Mouse (Mus musculus) retina, adult 2 months (tissue): ENCODE measurements at regions not wholly inside any gene's neighbourhood (a gene's known extent, or its start where the extent isn't known, plus 50 kb on each side); places are given as distances from the start of the nearest gene placed in this dataset.

ENCODE experiments used
- DNase-seq: peaks from one replicate; pipeline ENCODE4 v3.0.0-alpha.2; 2012; ENCODE audit warnings: low read depth, low spot score

DNA sequence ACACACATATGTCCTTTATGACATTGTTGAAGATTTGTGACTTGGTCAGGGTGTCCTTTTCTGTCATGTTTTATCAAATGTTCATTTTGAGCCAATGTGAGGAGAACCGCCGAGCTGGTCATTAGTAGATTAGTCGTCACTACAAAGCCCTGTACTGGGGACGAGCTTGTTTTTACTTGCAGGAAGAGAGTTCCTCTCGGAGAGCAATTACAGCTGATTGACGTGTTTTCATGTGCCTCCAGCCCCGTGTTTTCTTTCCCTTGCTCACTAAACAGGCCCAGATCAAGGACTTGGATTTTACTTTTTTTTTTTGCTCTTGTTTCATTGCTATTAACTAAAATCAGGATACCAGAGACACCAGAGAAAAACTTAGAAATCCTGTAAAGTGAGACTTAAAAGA lies 307.1 kb upstream of the Pkn2 start:
- no peak for DNase-seq

DNA sequence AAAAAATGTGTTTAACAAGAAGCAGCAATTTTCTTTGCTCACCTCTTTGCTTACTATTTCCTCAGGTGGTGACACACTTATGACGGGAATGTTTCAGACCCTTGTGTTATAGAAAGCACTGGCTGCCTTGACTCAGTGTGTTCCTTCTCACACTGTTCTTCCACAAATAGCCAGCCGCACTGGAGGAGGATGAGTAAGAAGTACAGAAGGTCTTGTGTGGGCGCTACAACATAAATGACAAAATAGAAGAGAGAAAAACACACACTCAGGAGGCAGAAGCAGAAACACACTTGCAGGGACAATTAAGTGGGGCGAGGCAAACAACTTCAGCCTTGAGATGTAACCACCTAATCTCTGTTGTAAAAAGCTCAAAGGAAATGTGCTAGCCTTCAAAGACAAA lies 292.2 kb upstream of the Pkn2 start:
- DNase-seq, result no peak

DNA sequence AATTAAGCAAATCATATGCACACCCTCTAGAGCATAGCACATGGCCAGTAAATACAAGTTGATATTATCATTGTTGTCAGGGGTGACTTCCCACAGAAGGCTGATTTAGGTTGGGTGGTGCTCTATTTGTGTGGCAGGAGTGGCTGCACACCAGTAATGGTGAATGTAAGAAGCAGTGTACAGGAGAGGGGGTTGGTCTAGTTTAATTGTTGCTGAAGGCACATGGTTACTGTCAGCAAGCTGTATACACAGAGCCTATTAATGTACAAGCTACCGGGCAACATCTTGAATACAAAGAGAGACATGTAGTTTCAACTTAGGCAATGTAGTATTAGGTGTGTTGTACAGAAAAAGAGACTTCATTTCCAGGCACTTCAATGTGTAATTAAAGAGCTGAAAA lies 280.6 kb upstream of the Pkn2 start:
- DNase-seq, result no peak

DNA sequence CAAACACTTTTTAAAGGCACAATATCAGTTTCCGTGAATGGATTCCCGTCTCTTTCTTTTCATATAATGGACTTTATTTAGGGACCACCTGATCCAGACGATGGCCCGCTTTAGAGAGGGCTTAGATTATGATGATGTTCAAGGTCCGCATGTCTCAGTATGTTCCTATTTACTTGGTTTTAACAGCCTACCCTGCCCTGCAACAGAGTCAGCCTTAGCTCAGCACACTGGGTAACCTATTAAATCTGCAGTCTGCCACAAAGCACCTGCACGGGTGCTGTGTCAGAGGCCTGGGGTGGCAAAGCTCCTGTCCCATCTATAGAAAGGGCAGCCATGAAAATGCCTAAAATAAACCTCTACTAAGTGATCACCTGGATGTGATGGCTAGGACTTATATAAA lies 280.2 kb upstream of the Pkn2 start:
- DNase-seq, result no peak

DNA sequence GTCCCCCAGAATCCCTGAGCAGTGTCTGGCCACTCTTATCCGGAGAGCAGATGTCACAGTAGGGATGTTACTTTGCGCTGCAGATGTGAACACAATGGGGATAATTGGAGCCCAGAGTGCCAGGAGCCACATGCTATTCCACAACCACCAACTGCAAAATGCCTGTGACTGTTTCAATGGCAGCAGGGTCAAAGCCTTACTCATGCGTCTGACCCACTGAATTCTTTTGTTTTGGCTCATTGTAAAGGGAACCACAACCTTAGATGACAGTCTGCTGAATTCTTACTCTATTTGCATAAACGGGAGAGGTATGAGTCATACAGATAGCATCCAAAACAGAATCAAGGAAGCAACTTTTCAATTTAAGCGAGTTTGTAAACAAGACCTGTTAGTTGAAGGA lies 276.8 kb upstream of the Pkn2 start:
- no peak for DNase-seq

DNA sequence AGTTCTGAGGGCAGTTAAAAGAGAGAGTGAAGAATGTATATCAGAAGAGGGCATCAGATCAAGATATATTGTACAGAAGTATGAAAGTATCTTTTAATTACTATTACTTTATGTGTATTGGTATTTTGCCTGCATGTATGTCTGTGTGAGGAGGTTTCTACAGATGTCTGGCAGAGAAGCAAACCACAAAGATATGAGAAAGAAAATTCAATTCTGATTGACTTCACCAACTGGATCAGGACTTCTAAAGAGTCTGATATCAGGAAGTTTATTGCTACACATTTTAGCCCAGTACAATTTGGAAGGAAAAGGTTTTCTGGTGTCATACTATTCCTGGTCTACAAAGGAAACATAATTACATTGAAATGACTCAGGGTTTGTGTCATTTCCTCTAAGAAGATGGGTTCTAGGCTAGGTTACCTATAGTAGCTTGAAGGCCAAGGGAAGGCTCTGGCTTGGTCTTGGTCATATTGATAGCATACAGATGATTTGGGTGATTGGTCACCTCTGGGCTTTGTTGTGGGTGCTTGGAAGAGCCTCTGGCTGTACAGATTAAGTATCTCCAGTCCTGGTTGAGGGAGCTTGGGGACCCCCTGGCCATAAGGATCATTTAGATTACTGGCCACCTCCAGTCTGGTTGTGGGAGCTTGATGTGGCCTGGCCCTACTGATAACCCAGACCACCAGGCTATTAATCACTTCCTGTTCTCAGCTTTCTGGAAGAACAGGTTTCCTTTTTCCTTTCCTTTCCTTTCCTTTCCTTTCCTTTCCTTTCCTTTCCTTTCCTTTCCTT lies 275.1 kb upstream of the Pkn2 start:
- DNase-seq, result no peak

DNA sequence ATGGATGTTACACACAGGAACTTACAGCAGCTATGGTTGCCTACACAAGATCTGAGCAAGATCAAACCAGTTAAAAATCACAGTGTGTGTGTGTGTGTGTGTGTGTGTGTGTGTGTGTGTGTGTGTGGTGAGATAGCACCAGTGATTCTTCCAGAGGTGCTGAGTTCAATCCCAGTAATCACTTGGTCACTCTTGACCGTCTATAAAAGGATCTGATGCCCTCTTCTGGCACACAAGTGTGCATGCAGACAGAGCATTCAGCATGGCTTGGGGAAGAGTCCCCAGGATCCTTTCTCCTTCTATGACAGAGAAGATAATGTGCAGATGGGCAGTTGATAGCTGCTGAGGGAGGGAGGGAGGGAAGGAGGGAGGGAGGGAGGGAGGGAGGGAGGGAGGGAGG lies 274.4 kb upstream of the Pkn2 start:
- DNase-seq, result no peak

DNA sequence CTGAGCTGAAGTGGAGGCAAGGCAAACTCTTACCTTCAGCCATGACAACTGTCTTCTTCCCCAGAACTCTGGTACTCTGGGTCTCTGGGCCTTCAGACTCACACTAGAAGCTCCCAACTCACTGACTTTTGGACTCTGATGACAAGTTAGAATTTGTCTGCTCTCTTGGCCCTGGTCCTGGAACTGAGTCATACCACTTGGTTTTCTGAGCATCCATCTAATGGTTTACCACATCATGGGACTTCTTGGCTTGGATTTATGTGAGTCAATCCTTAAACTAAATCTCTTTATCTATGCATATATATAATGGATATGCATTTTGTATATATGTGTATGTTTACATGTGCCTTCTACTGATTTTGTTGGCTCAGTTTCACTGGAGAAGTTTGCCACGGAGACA lies 273.8 kb upstream of the Pkn2 start:
- no peak for DNase-seq

DNA sequence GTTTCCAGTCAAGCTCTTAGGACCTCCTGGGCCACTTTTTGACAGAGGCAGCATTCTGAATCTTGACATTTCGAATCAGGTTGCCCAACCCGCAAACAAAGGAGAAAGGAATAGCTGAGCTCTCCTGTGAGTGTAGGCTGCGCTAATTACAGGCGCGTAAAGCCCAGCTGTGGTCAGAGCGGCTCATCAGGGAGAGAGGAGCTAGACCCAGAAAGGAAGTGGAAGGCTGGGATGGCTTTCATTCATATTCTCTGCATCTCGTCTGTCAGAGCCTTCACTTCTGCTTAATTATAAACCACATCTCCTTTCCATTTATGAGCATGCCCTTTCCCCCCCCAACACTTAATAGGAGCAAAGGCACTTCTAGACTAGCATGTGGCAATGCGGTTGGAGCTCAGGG lies 265.7 kb upstream of the Pkn2 start:
- DNase-seq, result no peak

DNA sequence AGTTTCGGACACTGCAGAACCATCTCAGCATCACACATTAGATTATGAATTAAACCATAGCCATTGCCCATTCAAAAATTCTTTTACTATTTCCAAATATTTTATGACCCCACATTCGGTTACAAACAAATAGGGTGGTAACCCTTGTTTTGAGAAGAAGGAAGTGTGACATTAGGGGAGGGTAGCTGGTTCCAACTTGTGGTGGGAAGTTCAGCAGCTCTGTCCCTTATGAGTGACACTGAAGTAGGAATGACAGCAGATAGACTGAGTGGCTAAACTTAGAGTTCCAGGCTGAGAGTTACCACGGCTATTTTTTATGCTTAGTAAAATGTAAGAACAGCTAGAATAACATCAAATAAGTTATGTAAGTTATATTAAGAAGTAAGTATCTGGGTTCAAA lies 257.1 kb upstream of the Pkn2 start:
- no peak for DNase-seq

DNA sequence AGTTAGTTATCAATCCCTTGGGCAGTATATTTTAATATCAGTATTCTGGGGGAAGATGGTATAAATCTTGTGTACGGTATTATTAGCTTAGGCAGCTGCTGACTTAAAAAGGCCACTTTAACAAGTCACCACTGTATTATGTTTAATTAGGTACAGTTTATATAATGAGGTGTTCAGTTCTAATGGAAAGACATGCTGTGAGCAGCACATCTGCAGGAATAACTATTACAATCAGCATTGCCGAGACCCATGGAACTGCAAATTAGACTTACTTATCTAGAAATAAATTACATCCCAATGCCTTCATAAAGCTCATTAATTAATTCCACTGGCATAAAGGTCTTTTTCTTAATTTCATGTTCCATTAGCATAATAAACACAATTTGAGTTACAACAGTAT lies 252.7 kb upstream of the Pkn2 start:
- no peak for DNase-seq

DNA sequence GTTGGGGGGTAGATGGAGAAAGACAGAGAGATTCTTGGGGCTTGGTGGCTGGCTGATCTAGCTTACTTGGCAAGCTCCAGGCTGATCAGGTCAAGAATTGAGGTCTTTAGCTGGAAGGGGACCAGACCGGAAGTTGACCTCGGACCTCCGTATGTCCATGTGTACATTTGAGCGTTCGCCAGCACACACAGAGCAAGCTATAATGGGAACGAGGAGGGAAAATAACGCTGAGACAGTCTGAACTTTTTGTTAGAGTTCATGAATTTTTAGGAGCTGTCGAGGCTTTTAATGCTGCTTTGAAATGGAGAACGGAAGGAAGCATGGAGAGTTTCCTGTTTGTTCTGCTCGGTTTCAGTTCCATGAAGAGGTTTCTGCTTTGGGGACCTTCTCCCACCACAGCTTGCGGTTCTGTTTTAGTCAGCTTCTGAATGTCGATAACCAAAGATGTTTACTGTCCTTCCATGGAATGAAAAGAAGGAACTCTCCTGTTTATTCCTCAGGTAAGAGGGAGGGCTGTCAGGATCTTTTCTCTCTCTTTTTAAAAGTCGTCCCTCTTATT lies 226.0 kb upstream of the Pkn2 start:
- no peak for DNase-seq

DNA sequence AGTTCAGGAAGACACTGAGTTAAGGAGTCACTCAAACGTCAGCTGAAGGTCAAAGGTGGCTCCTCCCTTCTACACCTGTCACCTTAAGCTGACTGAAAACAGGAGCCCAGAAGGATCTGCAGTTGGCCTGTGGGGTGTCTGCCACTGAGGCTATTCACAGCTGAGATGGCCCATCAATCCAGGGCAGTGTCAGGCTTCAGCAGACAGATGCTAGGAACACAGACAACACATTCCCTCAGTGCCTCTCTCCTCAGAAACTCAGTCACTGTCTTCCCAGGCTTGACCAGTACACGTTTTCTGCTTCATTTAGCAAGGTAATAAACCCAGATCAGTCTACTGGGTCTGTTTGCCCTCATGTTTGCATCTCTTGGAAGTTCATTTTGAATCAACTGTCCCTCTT lies 222.9 kb upstream of the Pkn2 start:
- no peak for DNase-seq

DNA sequence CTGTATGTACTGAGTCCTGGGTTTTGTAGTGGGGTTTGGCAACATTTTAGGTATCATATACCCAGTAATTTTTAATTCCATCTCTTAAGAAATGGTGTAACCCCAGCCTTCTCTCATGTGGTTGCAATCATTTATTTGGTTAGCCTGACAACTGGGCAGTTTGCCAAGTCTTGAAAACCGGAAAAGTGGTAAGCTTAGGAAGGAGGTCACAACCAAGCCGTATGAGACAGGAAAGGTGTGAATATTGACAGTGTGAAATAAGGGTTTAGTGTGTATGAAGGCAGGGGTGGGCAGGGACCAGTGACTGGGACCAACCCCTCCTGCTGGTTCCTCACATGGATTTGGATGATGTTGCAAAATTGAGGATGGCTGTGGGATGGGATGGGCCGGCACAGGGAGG lies 221.5 kb upstream of the Pkn2 start:
- no peak for DNase-seq

DNA sequence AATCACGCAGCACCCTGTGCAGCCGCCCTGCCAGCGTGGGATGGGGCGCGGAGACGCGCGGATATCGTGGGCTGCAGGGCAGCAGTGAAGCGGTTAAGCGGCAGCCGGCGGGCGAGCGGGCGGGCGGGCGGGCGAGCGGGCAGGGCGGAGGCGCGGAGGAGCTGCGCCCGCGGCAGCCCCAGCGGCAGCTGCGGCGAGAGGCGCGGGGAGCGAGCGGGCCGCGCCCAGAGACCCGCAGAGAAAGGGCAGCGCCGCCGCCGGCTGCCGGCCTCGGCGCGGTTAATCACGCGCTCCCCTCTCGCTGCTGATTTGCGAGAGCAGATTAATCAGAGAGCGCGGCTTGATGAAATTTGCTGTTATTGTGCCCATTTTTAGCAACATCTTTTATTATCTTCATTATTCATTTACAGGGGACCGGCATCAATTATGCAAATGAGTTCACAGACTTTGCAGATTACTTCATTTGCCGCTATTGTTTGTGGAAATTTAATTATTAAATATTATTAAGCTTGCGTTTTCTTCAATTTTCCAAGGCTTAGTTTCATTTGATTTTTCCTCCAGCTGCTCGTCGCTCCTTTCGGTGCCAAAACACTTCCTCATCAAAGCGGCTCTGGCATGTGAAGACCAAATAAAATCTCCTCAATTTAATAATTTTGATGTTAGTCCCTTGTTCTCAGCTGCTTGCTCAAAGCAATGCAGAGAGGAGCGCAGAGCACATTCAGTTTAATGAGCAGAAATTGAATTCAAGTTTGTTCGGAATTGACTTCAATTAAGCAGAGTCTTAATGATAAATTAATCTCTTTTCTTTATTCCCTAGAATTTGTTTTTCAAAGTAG lies 219.2 kb upstream of the Pkn2 start:
- DNase-seq, result no peak

DNA sequence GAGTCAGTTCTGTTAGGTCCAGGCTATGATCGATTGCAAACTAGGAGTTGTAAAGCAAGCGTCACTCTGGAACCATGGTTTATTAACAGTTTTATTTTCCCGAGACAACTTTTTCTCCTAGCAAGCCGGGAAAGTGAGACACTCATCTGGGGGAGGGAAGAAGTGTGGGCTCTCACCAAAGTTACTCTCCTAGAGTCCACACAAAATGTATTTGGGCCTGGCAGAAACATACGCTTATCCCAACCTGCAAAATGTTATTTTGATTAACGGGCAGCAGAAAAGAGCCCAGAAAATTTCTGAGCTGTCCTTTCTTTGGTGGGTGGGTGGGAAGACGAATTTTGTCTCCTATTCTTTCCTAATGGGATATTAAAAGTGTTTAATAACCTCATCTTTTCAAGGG lies 218.4 kb upstream of the Pkn2 start:
- DNase-seq, result no peak

DNA sequence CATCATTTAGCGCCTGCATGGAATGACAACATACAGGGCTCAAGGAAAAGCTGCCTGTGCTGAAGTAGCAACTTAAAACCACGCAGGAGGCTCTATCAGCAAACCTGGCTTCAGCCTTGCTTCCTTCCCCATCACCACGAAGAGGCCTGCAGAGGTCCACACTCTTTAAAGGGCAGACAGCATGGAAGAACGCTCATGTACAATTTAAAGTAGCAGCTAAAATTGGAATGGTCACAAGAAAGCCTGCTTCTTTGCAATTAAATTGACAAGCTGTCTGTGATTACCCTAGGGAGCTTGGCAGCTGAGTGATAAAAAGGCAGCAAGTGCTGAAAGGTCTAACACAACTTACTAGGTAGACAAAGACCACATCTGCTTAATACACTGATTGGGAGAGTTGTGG lies 210.4 kb upstream of the Pkn2 start:
- DNase-seq, result no peak

DNA sequence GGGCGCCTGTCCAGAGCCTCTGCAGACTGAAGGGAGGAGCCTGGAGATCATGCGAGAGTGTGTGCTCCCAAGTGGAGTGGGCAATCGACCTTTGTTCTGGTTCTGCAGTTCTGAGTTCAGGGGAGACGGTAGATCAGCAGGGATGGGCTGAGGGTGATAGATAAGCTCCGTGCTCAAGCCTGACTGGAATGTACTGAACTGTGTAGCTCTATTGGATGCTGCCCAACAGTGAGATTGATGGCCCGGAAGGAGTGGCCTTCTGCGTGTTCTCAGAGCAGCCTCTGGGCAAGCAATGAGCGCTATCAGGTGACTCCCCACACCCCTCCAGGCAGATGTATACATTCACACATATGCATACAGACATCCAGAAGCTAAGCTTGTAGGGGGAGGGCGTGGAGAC lies 209.1 kb upstream of the Pkn2 start:
- no peak for DNase-seq

DNA sequence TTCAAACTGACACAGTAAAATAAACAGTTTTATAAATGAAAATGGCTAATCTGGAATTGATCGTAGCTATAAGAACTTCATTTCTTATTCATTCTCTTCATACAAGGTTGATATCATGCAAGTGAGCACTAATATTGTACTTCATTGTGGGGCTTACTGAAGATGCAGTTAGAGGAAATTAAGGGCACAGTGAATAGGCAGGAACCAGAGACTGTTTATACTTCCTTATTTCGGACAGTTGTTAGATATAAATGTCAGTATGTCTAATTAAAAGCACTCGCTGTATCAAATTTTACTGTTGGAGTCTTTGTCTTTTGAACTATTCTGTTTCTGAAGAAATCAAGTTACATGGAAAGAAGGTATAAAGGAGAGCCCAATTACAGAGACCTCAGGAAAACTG lies 208.5 kb upstream of the Pkn2 start:
- DNase-seq, result no peak

DNA sequence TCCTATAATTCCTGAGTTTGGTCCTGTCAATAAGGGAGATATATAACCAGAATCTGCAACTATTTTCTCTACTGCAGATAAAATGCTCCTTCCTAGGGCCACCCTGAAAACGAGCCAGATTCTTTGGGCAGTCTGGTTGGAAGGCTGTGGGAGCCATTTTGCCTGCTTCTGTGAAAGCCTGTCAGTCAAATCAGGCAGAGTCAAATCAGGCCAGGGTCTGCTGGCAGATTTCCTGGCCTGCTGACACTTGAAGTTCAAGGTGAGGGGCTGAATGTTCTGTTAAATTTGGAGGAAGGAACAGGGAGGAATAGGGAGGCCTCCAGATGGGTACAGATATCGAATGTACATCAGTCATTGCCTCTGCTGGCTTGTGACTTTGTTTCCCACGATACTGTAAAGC lies 206.0 kb upstream of the Pkn2 start:
- DNase-seq, result no peak

DNA sequence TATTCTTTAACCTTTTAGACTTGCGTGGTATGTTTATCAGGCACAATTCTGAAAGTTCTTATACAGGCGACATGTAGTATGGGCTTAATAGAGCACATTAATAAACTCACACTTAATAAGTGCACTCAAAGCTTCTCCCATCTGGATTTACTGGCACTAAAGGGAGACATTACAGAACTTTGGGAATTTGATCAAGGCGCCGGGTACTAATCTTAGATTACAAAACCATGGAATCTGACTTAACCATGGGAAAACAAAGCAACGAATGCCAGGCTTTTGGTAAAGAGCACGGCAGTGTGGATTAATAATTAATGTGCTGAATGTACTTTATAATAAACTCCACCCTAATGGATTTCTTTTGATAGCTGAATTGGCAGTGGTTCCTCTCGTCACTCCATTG lies 196.5 kb upstream of the Pkn2 start:
- DNase-seq, result no peak

DNA sequence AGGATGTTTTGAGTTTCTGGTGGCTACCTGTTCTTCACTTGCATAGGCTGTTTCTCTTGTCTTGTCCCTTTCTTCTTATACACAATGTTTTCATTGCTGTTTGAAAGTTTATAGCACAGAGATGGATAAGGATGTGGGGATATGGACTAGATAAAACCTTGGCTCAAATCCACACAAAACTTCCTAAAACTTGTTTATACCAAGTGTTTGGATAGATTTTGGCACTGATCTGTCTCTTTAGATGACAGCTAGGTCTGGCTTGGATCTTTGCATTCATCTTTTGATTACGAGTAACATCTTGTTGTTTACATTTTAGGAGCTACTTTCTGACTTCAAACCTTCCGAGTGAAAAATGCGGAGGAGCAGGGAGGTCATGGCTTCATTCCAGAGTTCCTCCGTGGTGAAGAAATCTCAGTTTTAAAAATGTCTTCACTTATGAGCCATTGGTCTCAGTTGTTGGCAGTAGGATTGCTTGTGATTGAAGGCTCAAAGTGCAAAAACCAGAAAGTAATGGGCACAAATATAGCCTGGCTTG lies 190.1 kb upstream of the Pkn2 start:
- DNase-seq, result no peak

DNA sequence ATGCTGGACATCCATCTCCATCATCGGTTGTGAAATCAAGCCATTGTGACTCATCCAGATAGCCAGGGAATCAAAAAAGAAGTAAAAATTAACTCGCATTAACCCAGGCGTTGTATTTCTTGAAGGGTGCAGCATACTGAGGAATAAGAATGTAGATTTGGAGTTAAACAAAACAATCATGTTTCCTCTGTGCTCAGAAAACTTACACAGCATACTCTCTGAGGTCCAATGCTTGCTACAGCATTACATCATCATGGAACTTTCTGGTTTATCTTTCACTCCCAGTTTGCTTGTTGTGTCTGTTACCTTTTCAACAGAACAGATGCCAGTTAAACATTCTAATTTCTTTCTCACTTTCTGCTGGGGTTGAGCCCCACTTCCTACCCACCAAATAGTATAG lies 173.1 kb upstream of the Pkn2 start:
- DNase-seq, result no peak
